Mouse (Mus musculus): ENCODE results near the gene Olfr101. TPM values are rescaled to one million over a fixed set of nuclear protein-coding genes. Genes with fewer than 3 reads are reported as not detected.

The Olfr101 gene
- polyA plus RNA-seq (2017; shearing (Covaris generic)) = 0.10 TPM

GRCm38 (mm10) chr17:37304213-37304612 is at the start of gene Olfr101:
TSS of gene Olfr101 (minus strand) at chr17:37304313.

GRCm38 (mm10) chr17:37339598-37339997 is 35.5 kb upstream of the Olfr101 start, which contains the start of gene Olfr103:
TSS of gene Olfr103 (minus strand) at chr17:37339698.

GRCm38 (mm10) chr17:37316954-37317353 is 12.8 kb upstream of the Olfr101 start, which contains the start of gene Olfr102:
TSS of gene Olfr102 (minus strand) at chr17:37317054.

GRCm38 (mm10) chr17:37283360-37283759 is 20.8 kb downstream of the Olfr101 start, which contains the start of gene Olfr99:
TSS of gene Olfr99 (minus strand) at chr17:37283460.

GRCm38 (mm10) chr17:37270058-37270701 is 33.9 kb downstream of the Olfr101 start, which contains the start of gene H2-M3:
TSS of gene H2-M3 (plus strand) at chr17:37270220.

GRCm38 (mm10) chr17:37263626-37264025 is 40.5 kb downstream of the Olfr101 start, which contains the start of gene Olfr98:
TSS of gene Olfr98 (minus strand) at chr17:37263749.

Other genes starting within 250 kb of the Olfr101 start
- not detected for gene Olfr90, start 215.8 kb downstream of the Olfr101 start, polyA plus RNA-seq (2017; shearing (Covaris generic))
- 0.07 TPM for gene Olfr91, start 206.0 kb downstream of the Olfr101 start, polyA plus RNA-seq (2017; shearing (Covaris generic))
- not detected for gene Olfr92, start 184.2 kb downstream of the Olfr101 start, polyA plus RNA-seq (2017; shearing (Covaris generic))
- not detected for gene Olfr93, start 142.8 kb downstream of the Olfr101 start, polyA plus RNA-seq (2017; shearing (Covaris generic))
- gene Ubd, start 110.4 kb downstream of the Olfr101 start, polyA plus RNA-seq (2017; shearing (Covaris generic)) = 0.70 TPM
- not detected for gene Olfr94, start 103.3 kb downstream of the Olfr101 start, polyA plus RNA-seq (2017; shearing (Covaris generic))
- not detected for gene Olfr95, start 91.2 kb downstream of the Olfr101 start, polyA plus RNA-seq (2017; shearing (Covaris generic))
- gene Olfr96, start 84.2 kb downstream of the Olfr101 start, polyA plus RNA-seq (2017; shearing (Covaris generic)) = not detected
- not detected for gene Olfr97, start 67.0 kb downstream of the Olfr101 start, polyA plus RNA-seq (2017; shearing (Covaris generic))
- not detected for gene Olfr98, start 40.6 kb downstream of the Olfr101 start, polyA plus RNA-seq (2017; shearing (Covaris generic))
- 138 TPM for gene H2-M3, start 34.1 kb downstream of the Olfr101 start, polyA plus RNA-seq (2017; shearing (Covaris generic))
- gene Olfr99, start 20.9 kb downstream of the Olfr101 start, polyA plus RNA-seq (2017; shearing (Covaris generic)) = 4.1 TPM
- not detected for gene Olfr102, start 12.7 kb upstream of the Olfr101 start, polyA plus RNA-seq (2017; shearing (Covaris generic))
- not detected for gene Olfr103, start 35.4 kb upstream of the Olfr101 start, polyA plus RNA-seq (2017; shearing (Covaris generic))
- gene Olfr104-ps, start 55.3 kb upstream of the Olfr101 start, polyA plus RNA-seq (2017; shearing (Covaris generic)) = not detected
- not detected for gene Olfr105-ps, start 74.7 kb upstream of the Olfr101 start, polyA plus RNA-seq (2017; shearing (Covaris generic))
- gene Olfr106-ps, start 86.1 kb upstream of the Olfr101 start, polyA plus RNA-seq (2017; shearing (Covaris generic)) = not detected
- gene Olfr107, start 94.9 kb upstream of the Olfr101 start, polyA plus RNA-seq (2017; shearing (Covaris generic)) = not detected
- gene Olfr108, start 141.2 kb upstream of the Olfr101 start, polyA plus RNA-seq (2017; shearing (Covaris generic)) = not detected
- not detected for gene Olfr109, start 154.6 kb upstream of the Olfr101 start, polyA plus RNA-seq (2017; shearing (Covaris generic))
- gene H2-M2, start 179.2 kb upstream of the Olfr101 start, polyA plus RNA-seq (2017; shearing (Covaris generic)) = not detected
- gene Olfr110, start 188.2 kb upstream of the Olfr101 start, polyA plus RNA-seq (2017; shearing (Covaris generic)) = not detected
- not detected for gene Olfr111, start 203.7 kb upstream of the Olfr101 start, polyA plus RNA-seq (2017; shearing (Covaris generic))